Mouse (Mus musculus) G1E (cell line): Measurements from ENCODE around the gene Sfxn1. TPM values are rescaled to one million over a fixed set of nuclear protein-coding genes. Genes with fewer than 3 reads are reported as not detected.

Experiments used
- ATAC-seq: 2 replicates; pipeline ENCODE4 v1.8.0; 2016; ENCODE audit warnings: mild to moderate bottlenecking; ENCODE audit not compliant: insufficient number of reproducible peaks, poor library complexity, low FRiP score, severe bottlenecking; ENCODE audit errors: extremely low read depth
- DNase-seq: peaks from one replicate; pipeline ENCODE4 v3.0.0; 2012; ENCODE audit warnings: low spot score
- H3K27me3 ChIP-seq: 2 replicates; pipeline ENCODE4 v1.6.1; 2012; ENCODE audit warnings: mild to moderate bottlenecking, low read length, inconsistent platforms; ENCODE audit not compliant: insufficient read depth
- H3K36me3 ChIP-seq: replicated peaks from 2 replicates; pipeline ENCODE3; 2012; ENCODE audit warnings: mild to moderate bottlenecking, inconsistent platforms
- H3K4me1 ChIP-seq: 2 replicates; pipeline ENCODE4 v1.6.1; 2012; ENCODE audit warnings: low read depth, low read length, inconsistent platforms, mixed read lengths; ENCODE audit not compliant: insufficient read depth
- H3K4me3 ChIP-seq: 2 replicates; pipeline ENCODE4 v1.5.1; 2012; ENCODE audit warnings: low read depth, mild to moderate bottlenecking, inconsistent platforms, low read length, moderate library complexity, mixed read lengths
- H3K9me3 ChIP-seq: replicated peaks from 2 replicates; pipeline ENCODE4 v1.6.1; 2012; ENCODE audit warnings: inconsistent platforms
- CTCF ChIP-seq: IDR thresholded peaks from 2 replicates; pipeline ENCODE4 v1.5.1; 2012; ENCODE audit warnings: low read depth, low read length, inconsistent platforms, mixed read lengths
- GATA1 ChIP-seq: IDR thresholded peaks from 2 replicates; pipeline ENCODE4 v1.6.1; 2012; ENCODE audit warnings: borderline replicate concordance, low read length, inconsistent platforms, mixed read lengths
- GATA2 ChIP-seq: IDR thresholded peaks from 2 replicates; pipeline ENCODE4 v1.6.1; 2012; ENCODE audit warnings: low read depth, low read length, inconsistent platforms, borderline replicate concordance
- POLR2AphosphoS5 ChIP-seq: IDR thresholded peaks from 2 replicates; pipeline ENCODE4 v1.6.1; 2012; ENCODE audit warnings: low read depth, low read length, inconsistent platforms; ENCODE audit not compliant: insufficient replicate concordance
- TAL1 ChIP-seq: conservative IDR thresholded peaks from 2 replicates; pipeline ENCODE4 v1.6.1; 2012; ENCODE audit warnings: low read depth, low read length, inconsistent platforms, mixed read lengths
- polyA plus RNA-seq: library from polyadenylated mRNA; stranded (reverse); fragments of >175 nt; gene quantifications from 2 replicates; pipeline ENCODE4 v1.2.3, GENCODE M21; 2012
- total RNA-seq, 2 experiments: library from RNA; stranded (forward) in 1 of 2; stranded (reverse) in 1 of 2; fragments of 200-1000 nt in 1 of 2; fragments of >200 nt in 1 of 2; fragmentation: Nextera tagmentation in 1 of 2; gene quantifications; 2 replicates each; pipeline ENCODE4 v1.2.3; 2014 to 2017

The Sfxn1 gene
- total and polyA plus RNA-seq, 3 experiments: 27.8 to 150 (median 89.2) TPM

DNA sequence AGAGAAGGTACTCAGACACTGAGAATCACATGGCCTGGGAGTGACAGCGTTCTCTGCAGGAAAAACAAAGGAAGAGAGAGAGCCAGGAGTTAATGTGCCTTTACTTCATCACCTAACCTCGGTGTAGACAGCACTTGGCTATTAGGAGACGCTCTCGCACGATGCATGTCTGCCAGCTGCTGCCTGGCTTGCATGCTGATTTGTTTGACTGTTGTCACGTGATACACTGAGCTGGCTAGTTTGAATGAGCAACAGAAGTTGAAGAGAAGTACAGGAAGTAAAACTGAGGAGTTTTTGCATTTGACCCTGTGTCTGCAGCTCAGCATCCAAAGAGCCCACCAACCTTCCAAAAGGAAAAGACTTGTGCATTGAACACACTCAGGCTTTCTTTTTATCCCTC is 23.3 kb downstream of the Sfxn1 start:
- H3K36me3 ChIP-seq: peaks cover 99% of the 10 kb centered on the region
- no peaks in the 10 kb centered on the region for H3K9me3 ChIP-seq
- no peaks in the 10 kb centered on the region for H3K27me3 ChIP-seq
- no peak for ATAC-seq
- peaks cover 5% of the 10 kb centered on the region; the same call in 1 of the 2 replicates for H3K4me1 ChIP-seq
- no peak overlapping the region for H3K4me3 ChIP-seq
- DNase-seq: no peak
- TF ChIP-seq TAL1: no peak
- no peak for TF ChIP-seq POLR2AphosphoS5
- no peak for TF ChIP-seq GATA1
- TF ChIP-seq CTCF: no peak
- no peak for TF ChIP-seq GATA2

GRCm38 (mm10) chr13:54095721-54096120 is 24.1 kb downstream of the Sfxn1 start:
- TF ChIP-seq CTCF (no peak), GATA2 (no peak), GATA1 (no peak), TAL1 (no peak), POLR2AphosphoS5 (no peak)
- no peaks in the 10 kb centered on the region for H3K9me3 ChIP-seq
- no peak for DNase-seq
- no peaks in the 10 kb centered on the region for H3K27me3 ChIP-seq
- peaks cover 99% of the 10 kb centered on the region for H3K36me3 ChIP-seq
- no peak for ATAC-seq
- no peak overlapping the region for H3K4me3 ChIP-seq
- H3K4me1 ChIP-seq: peaks cover 5% of the 10 kb centered on the region; the same call in 1 of the 2 replicates

DNA sequence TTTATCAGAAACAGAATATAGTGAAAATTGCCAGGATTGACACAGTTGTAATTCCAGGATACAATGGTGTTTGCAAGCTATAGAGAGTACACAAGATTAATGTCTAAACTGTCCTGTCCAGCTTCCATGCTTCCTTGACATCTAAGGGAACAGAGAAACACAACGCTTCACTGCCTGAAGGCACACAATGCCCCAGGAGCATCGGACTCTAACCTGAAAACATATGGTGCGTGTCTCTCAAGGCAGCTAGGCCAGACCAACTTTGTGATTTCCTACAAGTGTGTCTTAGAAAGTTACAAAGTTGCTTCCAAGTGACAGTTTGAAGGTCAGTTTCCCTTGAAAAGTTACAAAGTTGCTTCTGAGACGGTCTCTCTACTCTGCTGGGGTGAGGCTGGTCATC is 25.6 kb downstream of the Sfxn1 start:
- H3K4me1 ChIP-seq: no peaks in the 10 kb centered on the region
- no peaks in the 10 kb centered on the region for H3K9me3 ChIP-seq
- ATAC-seq (no peak), DNase-seq (no peak)
- H3K27me3 ChIP-seq: no peaks in the 10 kb centered on the region
- peaks cover 99% of the 10 kb centered on the region for H3K36me3 ChIP-seq
- TF ChIP-seq CTCF (no peak), TAL1 (no peak), GATA1 (no peak), POLR2AphosphoS5 (no peak), GATA2 (no peak)
- H3K4me3 ChIP-seq: no peak overlapping the region

DNA sequence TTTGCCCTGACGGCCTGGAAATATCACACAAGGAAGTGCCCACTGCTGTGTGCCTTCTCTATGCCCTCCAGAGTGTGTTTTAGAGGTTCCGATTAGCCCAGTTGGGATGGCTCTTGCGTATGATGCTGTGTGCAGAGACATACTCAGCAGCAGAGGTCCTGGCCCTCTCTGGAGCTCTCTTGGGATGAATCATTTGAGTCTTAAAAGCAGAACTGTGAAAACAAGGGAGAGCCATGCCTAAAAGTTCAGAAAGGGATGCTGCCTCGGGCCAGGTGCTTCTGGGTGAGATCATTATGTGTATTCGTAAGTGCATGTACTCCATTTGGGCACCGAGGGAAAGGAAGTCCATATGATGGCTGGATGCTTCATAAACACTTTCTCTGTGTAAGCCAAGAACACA is 26.1 kb downstream of the Sfxn1 start:
- DNase-seq (no peak), ATAC-seq (no peak)
- Histone ChIP-seq H3K36me3 (peaks cover 99% of the 10 kb centered on the region), H3K4me1 (no peaks in the 10 kb centered on the region), H3K9me3 (no peaks in the 10 kb centered on the region), H3K4me3 (no peak overlapping the region), H3K27me3 (no peaks in the 10 kb centered on the region)
- no peak for TF ChIP-seq GATA1
- TF ChIP-seq GATA2: no peak
- no peak for TF ChIP-seq POLR2AphosphoS5
- TF ChIP-seq CTCF: no peak
- TF ChIP-seq TAL1: no peak

DNA sequence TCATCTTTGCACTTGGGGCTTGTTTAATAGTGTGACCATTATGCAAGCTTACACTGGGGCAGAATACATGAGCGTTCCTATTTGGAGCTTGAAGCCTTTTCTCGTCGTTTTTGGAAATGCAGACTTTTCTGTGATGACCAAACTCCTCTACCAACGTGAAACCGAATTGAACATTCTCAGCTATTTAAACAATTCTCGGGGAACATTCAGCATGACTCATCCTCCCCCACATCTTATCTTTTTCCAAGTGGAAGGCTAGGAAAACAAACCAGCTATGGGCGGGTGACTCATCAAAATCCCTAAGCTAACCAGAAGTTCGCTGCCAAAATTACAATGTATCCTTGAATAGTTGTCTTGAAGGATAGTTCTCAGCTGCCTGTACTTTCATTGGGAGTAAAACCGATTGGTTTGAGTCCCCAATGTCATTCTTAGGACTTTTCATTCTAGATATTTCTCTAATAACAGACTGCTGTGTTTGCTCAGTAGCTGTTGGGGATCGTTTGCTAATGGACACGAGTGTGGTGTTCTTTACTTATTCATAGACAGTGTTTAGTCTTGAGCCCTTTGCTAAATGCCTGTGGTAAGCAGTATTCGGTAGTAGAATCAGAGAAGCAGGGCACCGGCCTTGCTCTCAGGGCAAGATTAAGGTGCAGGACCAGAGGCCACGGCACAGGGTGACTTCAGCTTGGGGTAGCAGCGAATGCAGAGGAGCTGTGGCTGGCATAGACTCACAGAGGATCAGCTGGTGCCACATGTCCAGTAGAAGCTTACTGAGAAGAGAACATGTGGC is 29.6 kb downstream of the Sfxn1 start:
- no peak overlapping the region for H3K4me3 ChIP-seq
- no peaks in the 10 kb centered on the region for H3K9me3 ChIP-seq
- DNase-seq (no peak), ATAC-seq (no peak)
- H3K4me1 ChIP-seq: no peaks in the 10 kb centered on the region
- TF ChIP-seq GATA2 (no peak), TAL1 (no peak), CTCF (no peak), GATA1 (no peak), POLR2AphosphoS5 (no peak)
- no peaks in the 10 kb centered on the region for H3K27me3 ChIP-seq
- H3K36me3 ChIP-seq: peaks cover 97% of the 10 kb centered on the region

DNA sequence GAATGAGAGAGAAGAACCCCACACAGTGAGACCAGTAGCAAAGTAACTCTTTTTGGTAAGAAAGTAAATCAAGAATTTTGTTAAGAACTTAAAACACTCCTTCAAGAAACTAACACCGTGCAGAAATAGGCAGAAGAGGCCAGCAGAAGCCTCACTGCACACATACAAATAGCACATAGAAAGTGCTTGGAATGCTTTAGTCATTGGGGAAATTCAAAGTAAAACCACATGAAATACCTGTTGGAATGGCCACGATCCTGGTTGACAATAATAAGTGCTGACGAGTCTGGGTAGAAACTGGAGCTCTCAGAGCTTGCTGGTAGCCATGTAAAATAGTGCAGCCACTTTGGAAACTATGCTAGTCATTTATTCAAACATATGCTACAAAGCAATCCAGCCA is 30.4 kb downstream of the Sfxn1 start:
- H3K9me3 ChIP-seq: no peaks in the 10 kb centered on the region
- no peak for ATAC-seq
- no peaks in the 10 kb centered on the region for H3K4me1 ChIP-seq
- TF ChIP-seq CTCF: no peak
- TF ChIP-seq POLR2AphosphoS5: no peak
- no peak for TF ChIP-seq TAL1
- TF ChIP-seq GATA2: no peak
- no peak for TF ChIP-seq GATA1
- no peak overlapping the region for H3K4me3 ChIP-seq
- DNase-seq: no peak
- H3K27me3 ChIP-seq: no peaks in the 10 kb centered on the region
- H3K36me3 ChIP-seq: peaks cover 97% of the 10 kb centered on the region

DNA sequence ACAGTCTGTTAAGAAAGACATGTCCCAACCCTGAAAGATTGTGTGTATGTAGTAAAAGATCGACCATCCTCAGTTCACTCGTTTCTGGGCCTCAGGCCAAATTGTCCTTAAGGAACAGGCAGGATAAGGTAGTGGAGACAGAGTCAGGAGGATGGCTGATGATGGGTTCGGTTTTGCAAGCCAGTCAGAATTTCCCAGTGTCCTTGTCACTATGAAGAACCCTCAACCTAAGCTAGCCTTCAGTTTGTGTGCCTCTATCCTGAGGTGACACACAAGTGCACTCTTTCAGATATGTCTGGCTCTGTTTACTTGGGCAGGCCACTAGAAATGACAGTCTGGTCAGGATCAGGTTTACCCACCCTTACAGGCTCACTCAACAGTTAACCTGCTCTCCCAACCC is 31.6 kb downstream of the Sfxn1 start:
- Histone ChIP-seq H3K27me3 (no peaks in the 10 kb centered on the region), H3K4me1 (no peaks in the 10 kb centered on the region), H3K36me3 (peaks cover 96% of the 10 kb centered on the region), H3K9me3 (no peaks in the 10 kb centered on the region), H3K4me3 (no peak overlapping the region)
- DNase-seq (no peak), ATAC-seq (no peak)
- TF ChIP-seq POLR2AphosphoS5 (no peak), GATA1 (no peak), TAL1 (no peak), CTCF (no peak), GATA2 (no peak)
